Mouse (Mus musculus) embryonic facial prominence, embryonic 13.5 days (tissue): Measurements from ENCODE around the gene Pigr. TPM values are rescaled to one million over a fixed set of nuclear protein-coding genes. Genes with fewer than 3 reads are reported as not detected.

ENCODE experiments used
- ATAC-seq: fragments of 200-750 bp; cut with Nextera tagmentation; 2 replicates; pipeline ENCODE4 v1.8.0; 2017; ENCODE audit warnings: low read depth; ENCODE audit not compliant: insufficient number of reproducible peaks, insufficient read depth, low FRiP score, low TSS enrichment
- H3K27ac ChIP-seq: fragments of 300-500 bp; sonication (generic); 2 replicates; pipeline ENCODE4 v1.5.1; 2015; ENCODE audit warnings: moderate library complexity, mild to moderate bottlenecking, inconsistent platforms
- H3K27me3 ChIP-seq: fragments of 300-500 bp; sonication (generic); 2 replicates; pipeline ENCODE4 v1.6.1; 2015; ENCODE audit warnings: mild to moderate bottlenecking, inconsistent platforms
- H3K36me3 ChIP-seq: fragments of 300-500 bp; sonication (generic); 2 replicates; pipeline ENCODE4 v1.6.1; 2015; ENCODE audit warnings: mild to moderate bottlenecking, inconsistent platforms
- H3K4me1 ChIP-seq: fragments of 300-500 bp; sonication (generic); 2 replicates; pipeline ENCODE4 v1.6.1; 2015; ENCODE audit warnings: inconsistent platforms
- H3K4me2 ChIP-seq: fragments of 300-500 bp; sonication (generic); 2 replicates; pipeline ENCODE4 v1.6.1; 2015; ENCODE audit warnings: moderate library complexity, mild to moderate bottlenecking, inconsistent platforms
- H3K4me3 ChIP-seq: fragments of 300-500 bp; sonication (generic); 2 replicates; pipeline ENCODE4 v1.5.1; 2015; ENCODE audit warnings: mild to moderate bottlenecking, inconsistent platforms
- H3K9ac ChIP-seq: fragments of 300-500 bp; sonication (generic); 2 replicates; pipeline ENCODE4 v1.6.1; 2015; ENCODE audit warnings: mild to moderate bottlenecking, inconsistent platforms
- H3K9me3 ChIP-seq: fragments of 300-500 bp; sonication (generic); 2 replicates; pipeline ENCODE4 v1.6.1; 2016; ENCODE audit warnings: inconsistent platforms
- WGBS: fragments of 180-500 bp; shearing (Covaris S2); methylation state at CpG from one replicate; pipeline ENCODE4 v1.1.7; 2015; ENCODE audit warnings: mixed read lengths; 5-methylcytosine and 5-hydroxymethylcytosine counted together
- polyA plus RNA-seq: library from polyadenylated mRNA; unstranded; fragments of >200 nt; fragmentation: Nextera tagmentation; extraction: Ambion mirVana; gene quantifications from 2 replicates; pipeline ENCODE4 v1.2.1, GENCODE M21; 2015

Gene Pigr
- polyA plus RNA-seq, 1 experiment from 2014 or later, result not detected

DNA sequence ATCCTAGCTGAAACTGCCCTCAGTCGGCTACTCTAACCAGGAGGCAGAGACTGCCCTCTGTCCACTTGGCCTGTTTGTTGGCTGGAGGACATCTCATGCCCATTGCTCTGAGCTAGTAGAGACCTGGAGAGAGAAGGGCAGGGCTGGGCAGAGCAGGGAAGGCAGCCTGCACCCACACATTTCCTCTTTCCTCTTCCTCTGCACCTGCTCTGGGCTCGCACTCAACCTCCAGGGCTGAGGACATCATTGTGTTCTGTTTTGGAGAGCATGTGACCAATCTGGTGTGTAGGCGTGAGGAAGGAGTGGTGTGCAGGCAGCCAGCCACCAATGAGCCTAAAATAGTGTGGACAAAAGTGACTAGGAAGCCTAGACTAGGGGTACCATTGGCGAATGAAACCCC lies 37.8 kb downstream of the Pigr start:
- WGBS, result 79% methylated on average over 4 of the region's 4 CpGs
- H3K4me1 ChIP-seq, result no peaks in the 10 kb centered on the region

DNA sequence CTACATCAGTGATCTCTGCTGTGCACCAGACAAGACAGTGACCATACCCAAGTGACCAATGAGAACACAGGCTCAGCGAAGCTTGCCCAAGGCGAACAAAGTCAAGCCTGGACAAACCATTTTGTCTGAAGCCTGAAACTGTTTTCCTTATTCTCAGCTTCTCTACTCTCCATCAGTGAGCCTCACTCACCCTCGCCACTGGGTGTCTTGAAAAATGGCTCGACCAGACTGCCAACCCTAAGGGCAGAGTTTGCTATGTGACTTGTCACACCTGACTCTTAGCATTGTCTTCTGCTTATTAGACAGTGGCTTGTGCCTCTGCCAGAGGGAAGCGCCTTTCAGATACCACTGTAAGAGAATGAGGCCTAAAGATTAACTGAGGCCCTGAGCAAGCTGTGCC lies 38.3 kb downstream of the Pigr start:
- Histone ChIP-seq H3K4me3 (no peak overlapping the region), H3K9ac (no peak overlapping the region), H3K4me2 (no peak overlapping the region), H3K9me3 (no peaks in the 10 kb centered on the region), H3K4me1 (no peaks in the 10 kb centered on the region), H3K27me3 (no peaks in the 10 kb centered on the region), H3K27ac (no peak overlapping the region), H3K36me3 (no peaks in the 10 kb centered on the region)
- ATAC-seq, result no peak
- 85% methylated on average over 5 of the region's 5 CpGs for WGBS

More for the DNA sequence above, 37.8 kb downstream of the Pigr start:
- Histone ChIP-seq H3K9me3 (no peaks in the 10 kb centered on the region), H3K4me2 (no peak overlapping the region), H3K36me3 (no peaks in the 10 kb centered on the region), H3K4me3 (no peak overlapping the region), H3K9ac (no peak overlapping the region), H3K27me3 (no peaks in the 10 kb centered on the region), H3K27ac (no peak overlapping the region)
- ATAC-seq, result no peak

DNA sequence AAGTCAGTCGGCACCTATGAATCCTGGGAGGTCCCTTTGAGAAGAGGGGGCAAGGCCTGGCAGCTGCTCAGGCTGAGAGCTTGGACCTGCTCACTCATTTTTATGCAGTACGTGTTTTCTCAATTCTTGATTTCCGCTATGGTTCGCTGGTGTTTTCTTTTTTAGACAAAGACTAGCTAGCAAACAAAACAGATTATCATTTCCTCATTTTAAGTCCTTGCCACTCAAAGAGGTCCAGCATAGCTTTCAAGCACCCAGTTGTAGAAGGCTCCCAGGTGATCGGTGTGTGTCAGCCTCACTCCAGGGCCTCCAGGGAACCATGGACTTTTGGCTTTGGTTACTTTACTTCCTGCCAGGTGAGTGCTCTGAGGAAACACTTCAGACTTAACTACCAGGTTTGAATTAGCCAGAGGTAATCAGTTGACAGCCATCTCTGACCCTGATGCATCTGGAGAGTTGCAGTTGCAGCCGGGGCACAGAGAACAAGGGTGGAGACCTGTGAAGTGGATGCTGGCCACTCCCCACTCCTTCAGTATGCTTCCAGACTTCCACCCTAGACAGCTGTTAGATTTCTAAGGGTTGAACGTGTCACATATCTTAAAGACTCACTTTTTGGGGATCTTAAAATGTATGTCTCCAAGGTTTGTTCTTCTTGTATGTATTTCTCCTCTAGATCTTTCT lies 39.2 kb downstream of the Pigr start, which contains the start of gene Fcmr:
Gene Fcmr, plus strand, starts transcription at position 129 of the 681 bp plus-strand sequence.
- no peaks in the 10 kb centered on the region for H3K36me3 ChIP-seq
- no peak within 1 kb of the TSS for H3K27ac ChIP-seq
- H3K9ac ChIP-seq, result no peak within 1 kb of the TSS
- no peak for ATAC-seq
- 81% methylated on average over 7 of the region's 7 CpGs for WGBS
- no peak within 1 kb of the TSS for H3K4me2 ChIP-seq
- no peaks in the 10 kb centered on the region for H3K4me1 ChIP-seq
- no peak within 1 kb of the TSS for H3K4me3 ChIP-seq
- no peaks in the 10 kb centered on the region for H3K9me3 ChIP-seq
- no peaks in the 10 kb centered on the region for H3K27me3 ChIP-seq

DNA sequence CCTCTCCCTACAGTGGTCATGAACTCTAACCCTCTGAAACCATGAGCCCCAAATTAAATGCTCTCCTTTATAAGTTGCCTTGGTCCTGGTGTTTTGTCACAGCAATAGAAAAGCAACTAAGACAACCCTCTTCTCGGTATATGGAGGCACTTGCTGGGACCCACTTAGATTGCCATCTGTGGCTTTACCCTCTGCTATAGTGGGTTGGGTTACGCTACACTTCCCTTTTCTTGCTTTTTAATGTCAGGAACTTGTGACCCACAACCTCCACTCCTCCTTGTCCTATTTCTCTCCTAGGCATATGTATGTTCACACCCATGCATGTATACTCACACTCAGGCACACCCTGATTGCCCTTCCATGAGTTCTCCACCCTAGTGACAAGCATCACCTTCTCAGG lies 46.4 kb downstream of the Pigr start:
- no peaks in the 10 kb centered on the region for H3K9me3 ChIP-seq
- H3K4me3 ChIP-seq, result no peak overlapping the region
- peaks cover 2% of the 10 kb centered on the region; the same call in 1 of the 2 replicates for H3K4me1 ChIP-seq
- H3K4me2 ChIP-seq, result no peak overlapping the region
- 87% methylated on average over 2 of the region's 2 CpGs for WGBS
- H3K27ac ChIP-seq, result no peak overlapping the region
- H3K36me3 ChIP-seq, result no peaks in the 10 kb centered on the region
- ATAC-seq, result no peak
- H3K9ac ChIP-seq, result no peak overlapping the region
- H3K27me3 ChIP-seq, result peaks cover 9% of the 10 kb centered on the region

DNA sequence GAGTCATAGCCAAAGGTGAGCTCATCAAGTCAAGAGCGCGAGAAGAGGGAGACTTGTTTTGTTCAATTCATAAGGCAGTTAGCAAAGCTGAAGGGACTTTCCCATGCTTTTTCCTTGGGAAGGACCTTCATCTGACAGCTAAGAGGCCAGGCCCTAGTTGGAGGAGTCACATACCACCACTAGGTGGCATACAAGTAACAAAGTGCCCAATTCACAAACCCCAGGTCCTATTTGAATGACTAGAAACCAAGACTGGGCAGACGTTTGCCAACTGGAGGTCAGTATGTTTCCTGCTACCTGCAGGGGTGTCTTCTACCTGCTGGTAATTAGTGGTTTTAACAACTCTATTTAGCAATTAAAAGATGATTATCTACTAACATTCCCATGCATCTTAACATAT lies 48.7 kb downstream of the Pigr start:
- Histone ChIP-seq H3K27ac (no peak overlapping the region), H3K4me1 (peaks cover 8% of the 10 kb centered on the region; the same call in 1 of the 2 replicates), H3K4me3 (no peak overlapping the region), H3K27me3 (peaks cover 29% of the 10 kb centered on the region), H3K4me2 (no peak overlapping the region), H3K36me3 (no peaks in the 10 kb centered on the region), H3K9ac (no peak overlapping the region), H3K9me3 (no peaks in the 10 kb centered on the region)
- ATAC-seq, result no peak
- WGBS, result 41% methylated on average over 3 of the region's 3 CpGs

DNA sequence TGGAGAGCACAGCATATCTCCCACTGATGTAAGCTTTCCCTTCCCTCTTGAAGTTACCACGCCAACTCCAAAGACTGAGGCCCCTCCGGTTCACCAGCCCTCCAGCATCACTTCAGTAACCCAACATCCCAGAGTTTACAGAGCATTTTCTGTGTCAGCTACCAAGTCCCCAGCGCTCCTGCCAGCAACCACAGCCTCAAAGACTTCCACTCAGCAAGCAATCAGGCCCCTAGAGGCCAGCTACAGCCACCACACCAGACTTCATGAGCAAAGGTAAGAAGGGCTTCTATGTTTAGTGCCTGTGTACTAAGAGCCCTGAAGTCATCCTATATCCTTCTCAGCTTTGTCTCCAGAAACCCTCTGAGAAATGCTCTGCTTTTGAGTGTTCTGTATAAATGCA lies 49.4 kb downstream of the Pigr start:
- no peak for ATAC-seq

DNA sequence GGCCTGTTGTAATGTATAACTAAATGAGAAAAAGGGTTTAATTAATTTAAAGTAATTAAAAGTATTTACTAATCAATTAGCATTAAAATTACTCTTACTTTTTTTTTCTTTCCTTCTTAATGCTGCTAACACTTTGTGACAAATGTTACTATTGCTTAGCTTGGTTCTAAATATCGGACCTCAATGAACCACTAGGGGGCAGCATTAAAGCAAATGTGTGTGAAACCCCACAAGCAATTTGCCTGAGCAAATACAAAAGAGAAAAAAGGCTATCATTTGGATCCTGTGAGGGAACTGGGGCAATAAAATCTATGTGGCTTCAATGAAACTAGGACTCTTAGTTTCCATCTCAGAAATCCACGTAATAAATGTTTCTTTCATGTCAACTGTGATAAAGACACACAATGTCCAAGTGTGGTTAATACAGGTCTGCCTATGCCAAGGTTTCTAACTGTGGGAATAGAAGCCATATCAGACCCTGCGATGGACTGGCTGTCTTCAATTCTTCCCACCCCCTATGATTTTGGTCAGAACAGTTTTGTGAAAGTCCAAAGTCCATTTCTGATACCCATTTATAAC lies 50.5 kb downstream of the Pigr start:
- Histone ChIP-seq H3K27ac (no peak overlapping the region), H3K36me3 (no peaks in the 10 kb centered on the region), H3K9me3 (no peaks in the 10 kb centered on the region), H3K4me1 (peaks cover 8% of the 10 kb centered on the region; the same call in 1 of the 2 replicates), H3K27me3 (peaks cover 31% of the 10 kb centered on the region), H3K4me3 (no peak overlapping the region), H3K4me2 (no peak overlapping the region), H3K9ac (no peak overlapping the region)
- no peak for ATAC-seq
- WGBS, result 24% methylated on average over 3 of the region's 3 CpGs

More for the DNA sequence above, 49.4 kb downstream of the Pigr start:
- Histone ChIP-seq H3K9ac (no peak overlapping the region), H3K4me2 (no peak overlapping the region), H3K9me3 (no peaks in the 10 kb centered on the region), H3K36me3 (no peaks in the 10 kb centered on the region), H3K27me3 (peaks cover 31% of the 10 kb centered on the region), H3K4me1 (peaks cover 8% of the 10 kb centered on the region; the same call in 1 of the 2 replicates), H3K4me3 (no peak overlapping the region), H3K27ac (no peak overlapping the region)
- 61% methylated on average over 3 of the region's 3 CpGs for WGBS

DNA sequence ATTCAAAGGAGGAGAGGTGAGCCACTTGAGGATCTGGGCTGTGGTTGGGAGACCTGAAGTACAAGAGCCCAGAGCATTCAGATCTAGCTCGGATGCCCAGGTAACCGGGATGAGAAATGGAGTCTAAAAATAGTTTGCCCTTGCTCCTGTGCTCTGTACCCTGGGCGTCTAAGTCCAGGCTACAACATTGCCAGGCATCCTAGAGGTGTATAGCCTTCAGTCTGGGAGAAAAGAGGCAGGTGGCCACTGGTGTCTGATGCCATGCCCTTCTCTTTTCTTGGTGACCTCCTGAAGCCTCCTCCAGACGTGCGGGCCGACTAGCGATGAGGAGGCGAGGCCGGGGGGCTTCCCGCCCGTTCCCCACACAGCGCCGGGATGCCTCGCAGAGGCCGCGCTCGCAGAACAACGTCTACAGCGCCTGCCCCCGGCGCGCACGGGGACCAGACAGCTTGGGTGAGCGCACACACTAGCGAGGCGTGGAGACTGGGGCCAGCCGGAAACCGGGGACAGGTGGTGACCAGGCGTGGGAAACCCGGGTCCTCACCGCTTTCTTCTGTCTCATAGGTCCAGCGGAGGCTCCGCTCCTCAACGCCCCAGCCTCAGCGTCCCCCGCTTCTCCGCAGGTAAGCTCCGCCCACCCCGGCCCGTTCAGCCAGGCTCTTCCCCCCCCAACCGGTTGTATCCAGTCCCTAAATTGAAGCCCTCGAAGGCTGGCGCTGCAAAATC lies 51.6 kb downstream of the Pigr start:
- no peak overlapping the region for H3K27ac ChIP-seq
- peak overlapping the region; percentile 65 for H3K9ac ChIP-seq
- H3K27me3 ChIP-seq, result peaks cover 31% of the 10 kb centered on the region
- H3K4me1 ChIP-seq, result peaks cover 8% of the 10 kb centered on the region; the same call in 1 of the 2 replicates
- ATAC-seq, result peak; percentile 63; the same call in 1 of the 2 replicates
- no peaks in the 10 kb centered on the region for H3K9me3 ChIP-seq
- H3K4me3 ChIP-seq, result peak overlapping the region; percentile 49
- WGBS, result 3% methylated on average over 41 of the region's 43 CpGs
- no peaks in the 10 kb centered on the region for H3K36me3 ChIP-seq
- H3K4me2 ChIP-seq, result peak overlapping the region; percentile 92

DNA sequence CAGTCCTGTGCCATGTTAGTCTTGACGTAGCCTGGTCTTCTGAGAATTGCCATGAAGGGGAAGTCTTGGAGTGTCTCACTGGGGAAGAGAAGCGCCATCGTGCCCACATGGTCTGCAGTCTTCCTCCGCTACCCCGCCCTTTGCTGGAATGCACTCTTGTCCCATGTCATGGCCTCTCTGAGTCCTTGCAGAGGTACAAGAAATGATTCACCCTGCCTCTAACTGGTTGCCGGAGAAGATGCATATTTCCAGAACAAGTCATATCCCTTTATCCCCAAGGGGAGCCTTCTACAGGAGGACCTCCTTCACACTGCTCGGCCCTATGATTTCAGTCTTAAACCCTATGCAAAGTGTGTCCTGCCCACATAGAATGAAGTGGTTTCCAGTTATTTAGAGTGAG lies 53.4 kb downstream of the Pigr start:
- H3K27me3 ChIP-seq, result peaks cover 31% of the 10 kb centered on the region
- H3K9ac ChIP-seq, result no peak overlapping the region
- no peaks in the 10 kb centered on the region for H3K9me3 ChIP-seq
- no peak overlapping the region for H3K4me2 ChIP-seq
- 91% methylated on average over 7 of the region's 7 CpGs for WGBS
- no peak overlapping the region for H3K27ac ChIP-seq
- no peak for ATAC-seq
- H3K36me3 ChIP-seq, result no peaks in the 10 kb centered on the region
- no peak overlapping the region for H3K4me3 ChIP-seq
- peaks cover 8% of the 10 kb centered on the region; the same call in 1 of the 2 replicates for H3K4me1 ChIP-seq

DNA sequence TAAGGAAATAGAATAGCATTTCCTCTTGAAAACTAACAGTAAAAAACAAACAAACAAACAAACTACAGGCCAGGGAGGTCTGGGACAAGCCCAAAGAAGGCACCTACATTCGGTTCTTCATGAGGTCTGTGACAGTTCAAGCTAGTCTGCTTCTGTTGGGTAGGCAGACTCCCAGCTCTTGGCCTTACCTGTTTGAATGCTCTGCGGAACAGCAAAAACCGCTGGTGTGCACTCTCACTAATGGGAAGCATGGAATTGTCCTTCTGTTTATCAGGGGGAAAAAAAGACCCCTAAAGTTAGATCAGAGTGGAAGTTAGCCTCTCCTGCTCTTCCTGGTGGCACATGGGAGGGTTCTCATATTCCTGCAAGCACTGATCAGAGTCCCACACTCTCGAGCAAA lies 56.7 kb downstream of the Pigr start:
- 79% methylated on average over 4 of the region's 4 CpGs for WGBS
- H3K9me3 ChIP-seq, result no peaks in the 10 kb centered on the region
- peaks cover 19% of the 10 kb centered on the region for H3K27me3 ChIP-seq
- no peak for ATAC-seq
- H3K4me1 ChIP-seq, result peaks cover 3% of the 10 kb centered on the region; the same call in 1 of the 2 replicates
- H3K4me3 ChIP-seq, result no peak overlapping the region
- no peak overlapping the region for H3K27ac ChIP-seq
- no peak overlapping the region for H3K4me2 ChIP-seq
- no peak overlapping the region for H3K9ac ChIP-seq
- H3K36me3 ChIP-seq, result no peaks in the 10 kb centered on the region

DNA sequence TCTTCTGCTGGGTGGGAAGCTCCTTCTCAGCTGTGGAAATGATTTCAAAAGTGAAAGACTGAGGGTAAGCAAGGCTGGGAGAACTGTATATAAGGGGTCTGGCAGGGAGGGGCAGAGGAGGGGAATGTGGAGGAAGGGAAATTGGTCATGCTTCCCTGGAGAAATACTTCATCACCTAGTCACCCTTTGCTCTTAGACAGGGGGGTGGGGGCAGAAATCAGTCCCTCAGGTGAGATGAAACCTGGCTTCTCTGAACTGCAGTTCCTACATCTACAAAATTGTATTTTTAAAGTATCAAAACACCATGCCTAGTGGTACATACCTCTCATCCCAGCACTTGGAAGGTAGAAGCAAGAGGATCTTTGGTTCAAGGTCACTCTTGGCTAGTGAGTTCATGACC lies 60.9 kb downstream of the Pigr start, which contains the start of gene Il24:
Gene Il24, minus strand, starts transcription at position 101 of the 400 bp plus-strand sequence.
- no peak within 1 kb of the TSS for H3K4me2 ChIP-seq
- no peaks in the 10 kb centered on the region for H3K4me1 ChIP-seq
- H3K4me3 ChIP-seq, result no peak within 1 kb of the TSS
- H3K27me3 ChIP-seq, result no peaks in the 10 kb centered on the region
- no peak within 1 kb of the TSS for H3K27ac ChIP-seq
- H3K9ac ChIP-seq, result no peak within 1 kb of the TSS
- H3K36me3 ChIP-seq, result no peaks in the 10 kb centered on the region
- ATAC-seq, result no peak
- H3K9me3 ChIP-seq, result no peaks in the 10 kb centered on the region
